8 mouse cellular contexts compared by ENCODE assay signal in genomic region chr8:47713761-47714745, GRCm38 (mm10). TPM values are rescaled to one million over a fixed set of nuclear protein-coding genes. Genes with fewer than 3 reads are reported as not detected.
DNase-seq lines count a peak whose midpoint lies in the region; ATAC-seq lines count a peak whose summit lies in the region.

Gene Cdkn2aip (minus strand): TSS chr8:47713932.

- peak; percentile 76 for ATAC-seq in megakaryocyte progenitor cell, adult 5-6 weeks (replicated peaks; ENCODE audit: poor library complexity)

- peak; percentile 95 for DNase-seq in adipocyte (ENCODE audit: low spot score)
- DNase-seq in embryo, embryonic 10 days (ENCODE audit: low spot score): peak; percentile 96
- peak; percentile 95 for DNase-seq in gastrocnemius, postnatal 10 days
- DNase-seq in induced T-regulatory cell, adult 2 months (ENCODE audit: low read depth): peak; percentile 96
- peak; percentile 74 to 92 for DNase-seq in left cerebral cortex, adult 9 months (ENCODE audit: low spot score in 2 of 2)
- peak; percentile 92 for DNase-seq in right cerebral cortex, postnatal 14 days
- peak; percentile 93 to 94 for DNase-seq in urinary bladder, postnatal 36 days (ENCODE audit: low spot score in 2 of 2)

RNA-seq across cellular contexts. Expression of gene Cdkn2aip, which starts in this region (rescaled TPM):
- total RNA-seq in gastrocnemius, postnatal 10 days (2021): 1 to 10 TPM; 5.5 to 6.7 TPM
- total RNA-seq in megakaryocyte progenitor cell, adult 5-6 weeks (2015): 15.6 and 17.2 TPM in 2 replicates
- 21.2 and 25.0 TPM in 2 replicates for total RNA-seq in megakaryocyte progenitor cell, adult 5-6 weeks (2017)

Comparison
In these comparisons a context has a peak if more than half of its experiments do, and no peak if none do; other contexts are left out.
1. Peak in every context shown above with its lines: DNase-seq and ATAC-seq.